Mouse (Mus musculus) left cerebral cortex, adult 8-10 months (tissue): ENCODE measurements at regions not wholly inside any gene's neighbourhood (a gene's known extent, or its start where the extent isn't known, plus 50 kb on each side); places are given as distances from the start of the nearest gene placed in this dataset.

Experiments used
- DNase-seq, 2 experiments: peaks; one replicate each; pipeline ENCODE4 v3.0.0; 2022; ENCODE audit warnings: low spot score in 2 of 2

DNA sequence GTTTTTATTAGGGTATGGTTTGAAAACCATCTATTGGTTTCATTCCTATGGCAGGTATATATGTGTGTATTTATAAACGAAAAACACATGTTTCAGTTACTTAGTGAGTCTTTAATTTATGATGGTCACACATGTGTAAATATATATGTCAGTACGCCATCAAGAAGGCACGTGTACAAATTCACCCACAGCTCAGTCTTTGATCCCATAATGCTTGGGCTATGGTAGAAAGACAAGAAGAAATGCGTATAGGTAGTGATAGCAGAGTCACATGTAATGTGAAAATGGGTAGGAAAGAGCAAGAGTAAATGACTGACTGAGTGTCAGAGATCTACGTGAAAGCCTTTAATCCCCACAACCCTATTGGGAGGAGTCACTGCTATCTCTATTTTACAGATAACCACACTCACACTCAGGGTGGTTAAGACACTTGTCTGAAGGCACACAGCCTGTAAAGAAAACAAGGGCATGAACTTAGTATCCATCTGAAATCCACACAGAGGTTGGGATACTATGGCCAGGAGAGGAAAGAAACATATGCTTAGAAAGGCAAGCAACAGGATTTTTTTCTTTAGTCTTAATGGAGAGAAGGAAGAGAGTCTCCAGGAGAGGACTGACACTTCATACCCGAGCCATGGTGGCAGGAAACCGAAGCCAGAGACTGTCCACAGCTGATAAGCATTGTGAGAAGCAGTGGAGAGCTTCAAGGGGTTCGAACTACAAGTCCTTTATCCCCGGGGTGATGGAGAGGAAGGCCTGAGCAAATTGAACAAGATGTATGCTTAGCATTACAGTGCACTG is 82.1 kb upstream of the Nrip1 start:
- DNase-seq = no peak

DNA sequence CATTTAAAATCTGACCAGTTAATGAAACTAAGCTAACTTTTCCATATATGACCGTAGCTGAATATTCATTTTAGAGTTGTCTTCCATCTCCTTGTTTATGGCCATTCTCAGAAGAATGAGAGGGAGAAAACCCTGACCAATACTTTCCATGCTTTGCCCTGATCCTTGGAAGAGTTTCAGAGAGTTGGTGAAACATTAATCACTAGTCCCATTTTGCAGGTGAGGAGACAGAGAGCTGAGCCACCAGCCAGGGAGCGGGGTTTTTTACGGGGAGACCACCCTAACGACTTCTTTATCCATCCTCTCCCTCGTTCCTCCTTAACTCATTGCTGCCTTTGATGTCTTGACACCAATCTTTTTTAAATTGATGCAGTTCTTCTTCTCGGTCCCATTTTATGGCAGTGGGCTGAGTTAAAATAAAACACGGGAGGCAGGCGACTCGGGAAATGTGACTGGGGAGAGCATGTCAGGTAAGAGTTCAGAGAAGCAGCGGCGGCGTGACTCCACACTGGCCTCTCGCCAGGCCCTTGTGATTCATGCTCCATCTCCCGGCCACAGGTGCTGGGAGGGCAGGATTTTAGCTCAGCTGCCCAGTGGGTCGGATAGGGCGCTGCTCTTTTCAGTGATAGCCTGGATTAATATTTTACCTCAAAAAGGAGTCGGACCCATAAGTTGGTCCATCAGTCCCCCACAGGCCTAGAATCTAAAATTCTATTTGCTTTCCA is 81.3 kb upstream of the Nrip1 start:
- DNase-seq = no peak

DNA sequence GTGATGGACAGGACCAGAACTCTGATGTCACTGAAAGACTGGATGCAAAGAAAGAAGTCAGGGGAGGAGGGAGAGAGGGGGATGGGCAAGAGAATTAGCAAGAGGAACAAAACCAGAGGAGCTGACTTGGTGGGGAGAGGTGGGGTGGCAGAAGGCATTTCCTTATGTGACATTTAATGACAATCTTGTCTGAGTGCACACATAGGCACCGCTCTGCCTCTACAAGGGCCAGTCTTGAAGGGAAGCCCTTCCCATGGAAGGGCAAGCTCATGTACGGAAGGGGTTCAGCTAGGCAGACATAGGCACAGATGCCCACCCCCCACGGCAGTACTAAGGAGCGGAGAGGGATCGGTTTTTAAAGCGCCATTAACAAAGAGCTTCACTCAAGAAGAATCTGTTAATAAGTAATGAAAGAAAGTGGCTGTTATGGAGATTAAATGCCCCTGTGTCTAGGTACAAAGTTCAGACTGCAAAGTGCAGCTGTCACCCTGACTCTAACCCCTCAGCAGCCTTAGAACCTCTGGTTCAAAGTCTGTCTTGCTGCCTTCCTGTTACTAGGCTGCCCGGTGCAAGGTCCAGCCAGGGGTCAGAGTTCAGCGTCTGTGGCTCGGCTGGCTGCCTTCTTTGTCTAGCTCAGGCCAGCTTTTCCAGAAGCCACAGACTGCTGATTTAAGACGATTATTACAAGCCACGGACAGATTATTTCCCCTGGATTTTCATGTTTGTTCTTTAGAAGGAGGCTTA is 80.0 kb upstream of the Nrip1 start:
- no peak for DNase-seq

DNA sequence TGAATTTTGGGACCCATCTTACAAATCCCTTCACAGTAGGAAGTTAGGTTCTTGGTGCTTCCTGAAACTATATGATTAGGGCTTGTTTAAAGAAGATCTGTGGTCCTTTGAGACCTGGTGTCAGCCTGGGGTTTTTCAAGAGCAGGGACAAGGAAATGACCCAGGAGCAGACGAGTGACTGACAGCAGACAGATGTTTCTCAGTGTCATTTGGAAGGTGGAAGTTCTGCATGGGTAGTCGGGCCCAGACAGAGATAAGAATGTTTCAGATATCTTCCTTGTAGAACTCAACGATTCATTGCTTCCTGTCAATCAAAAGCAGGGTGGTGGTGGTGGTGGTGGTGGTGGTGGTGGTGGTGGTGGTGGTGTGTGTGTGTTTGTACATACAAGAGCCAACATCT is 75.1 kb upstream of the Nrip1 start:
- no peak for DNase-seq

DNA sequence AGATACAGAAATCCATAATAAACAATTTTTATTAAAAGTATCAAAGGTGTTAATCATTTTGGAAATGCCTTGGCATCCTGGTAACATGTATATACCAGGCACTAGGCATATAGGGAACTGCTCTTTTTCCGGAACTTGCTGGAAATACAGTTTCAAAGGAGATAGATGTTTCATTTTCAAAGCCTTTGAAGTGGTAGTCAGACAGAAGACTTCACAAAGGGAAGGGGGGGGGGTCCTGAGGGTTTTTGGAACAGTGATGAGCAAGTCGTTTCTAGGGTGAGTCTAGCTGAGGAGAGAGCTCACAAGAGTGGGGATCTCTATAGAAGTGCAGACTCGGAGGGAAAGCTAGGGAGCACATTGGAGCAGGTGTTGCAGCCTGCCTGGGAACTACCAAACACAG is 73.4 kb upstream of the Nrip1 start:
- no peak for DNase-seq

DNA sequence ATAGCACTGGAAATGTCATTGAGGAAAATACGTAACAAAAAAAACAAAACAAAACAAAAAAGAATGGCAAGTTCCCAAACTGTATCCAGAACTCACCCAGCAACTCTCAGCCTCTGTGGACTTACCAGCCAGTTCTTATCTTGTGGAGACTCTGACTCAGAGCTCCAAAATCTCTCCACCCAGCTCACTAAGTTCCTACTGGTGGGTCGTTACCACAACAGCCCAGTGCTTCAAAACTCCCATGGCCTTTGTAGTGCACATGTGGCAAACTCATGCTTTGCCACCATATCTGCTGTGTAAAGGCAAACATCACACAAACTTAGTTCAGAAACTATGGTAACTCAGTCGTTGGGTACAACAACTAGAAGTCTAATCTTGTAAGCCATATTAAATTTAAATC is 71.0 kb upstream of the Nrip1 start:
- DNase-seq = no peak

DNA sequence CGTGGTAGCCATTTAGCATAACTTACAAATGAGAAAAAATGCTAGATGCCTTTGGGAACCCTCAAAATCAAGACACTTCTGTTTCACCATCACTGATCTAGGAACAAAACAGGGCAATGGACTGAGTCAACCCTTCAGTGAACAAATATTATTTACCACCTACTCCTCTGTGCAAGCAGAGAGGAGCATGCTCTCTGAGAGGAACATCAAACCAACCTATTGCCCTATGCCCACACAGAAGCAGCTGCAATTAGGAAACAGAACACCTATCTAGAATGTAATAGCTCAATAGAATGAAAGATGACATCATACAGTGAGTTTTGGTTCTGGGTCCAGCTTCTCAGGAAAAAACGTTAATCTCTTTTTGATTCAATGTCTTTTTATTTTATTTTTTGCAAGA is 69.0 kb upstream of the Nrip1 start:
- DNase-seq = no peak

DNA sequence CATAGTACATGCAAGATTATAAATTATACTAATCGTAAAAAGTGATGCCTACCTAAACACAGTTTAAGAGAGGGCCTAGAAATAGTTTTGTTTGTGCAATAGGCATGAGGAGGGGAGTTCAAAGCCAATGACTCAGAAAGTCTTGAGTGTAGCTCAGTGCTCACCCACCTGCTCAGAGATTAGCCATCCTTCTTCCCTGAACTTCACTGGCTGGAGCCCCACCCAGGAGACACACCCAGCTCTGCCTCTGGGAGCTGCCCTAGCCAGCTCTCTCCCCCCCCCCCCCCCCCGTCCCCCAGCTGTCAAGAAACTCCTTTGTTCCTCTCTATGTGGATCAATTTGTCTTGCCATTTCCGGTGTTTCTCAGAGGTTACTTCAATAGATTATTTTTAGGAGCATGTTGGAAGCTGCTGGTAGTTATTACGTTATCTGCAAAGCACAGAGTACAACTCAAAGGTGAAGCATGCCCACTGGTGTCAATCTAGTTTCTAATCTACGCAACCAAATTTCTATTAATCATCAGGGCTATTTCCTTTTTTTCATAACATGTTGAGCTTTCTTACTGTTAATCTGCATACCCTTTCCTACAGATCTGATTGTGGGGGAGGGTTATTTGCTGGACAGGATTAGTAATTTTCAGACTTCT is 68.3 kb upstream of the Nrip1 start:
- no peak for DNase-seq

DNA sequence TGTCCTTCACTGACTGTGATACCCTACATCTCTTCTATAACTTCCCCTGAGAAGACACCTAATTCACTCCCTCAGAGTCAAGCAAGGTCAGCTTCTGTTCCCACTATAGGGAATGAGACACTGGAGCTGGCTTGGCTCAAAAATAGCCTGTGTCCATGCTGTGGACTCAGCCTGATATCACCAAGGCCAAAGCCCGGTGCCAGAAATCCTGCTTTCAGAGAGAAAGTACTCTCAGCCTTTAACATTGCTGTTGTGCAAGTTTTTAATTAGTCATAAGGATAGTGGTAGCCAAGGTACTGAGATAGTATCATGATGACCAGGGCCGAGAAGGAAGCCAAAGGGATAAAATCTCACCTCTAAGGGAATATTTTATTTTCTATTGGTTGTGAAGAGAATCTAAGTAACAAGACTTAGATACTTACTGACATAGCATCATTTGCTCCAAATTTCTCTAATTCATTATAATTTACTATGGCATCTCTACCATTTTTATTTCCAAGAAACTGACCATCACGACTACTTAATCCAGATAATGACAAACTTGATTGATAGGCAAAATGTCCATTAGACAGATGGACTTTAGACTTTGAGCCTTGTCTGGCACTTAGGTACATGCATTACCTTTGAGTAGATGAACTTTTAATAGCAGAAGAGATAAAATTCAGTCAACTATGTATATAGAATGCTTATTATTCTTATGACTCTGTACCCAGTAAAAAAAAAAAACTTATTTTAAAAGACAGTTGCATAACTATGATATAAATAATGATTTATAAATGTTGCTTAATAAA is 64.7 kb upstream of the Nrip1 start:
- DNase-seq = no peak

DNA sequence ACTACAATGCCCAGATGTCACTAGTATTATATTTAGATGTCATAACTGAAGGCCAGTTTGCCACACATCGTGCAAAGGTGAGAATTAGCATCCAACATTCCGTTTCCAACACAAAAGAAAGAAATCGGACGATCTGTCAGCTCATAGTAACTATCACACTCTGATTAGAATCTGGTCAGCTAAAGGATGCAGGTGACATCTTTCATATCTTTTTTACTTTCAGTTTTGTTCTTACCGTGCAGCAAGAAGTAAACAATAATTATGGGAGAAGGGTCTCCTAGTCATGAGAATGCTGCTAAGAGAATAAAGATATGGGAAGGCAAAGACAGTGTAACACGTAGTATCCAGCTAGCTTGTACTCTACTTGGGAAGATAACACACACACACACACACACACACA is 62.7 kb upstream of the Nrip1 start:
- DNase-seq = no peak

DNA sequence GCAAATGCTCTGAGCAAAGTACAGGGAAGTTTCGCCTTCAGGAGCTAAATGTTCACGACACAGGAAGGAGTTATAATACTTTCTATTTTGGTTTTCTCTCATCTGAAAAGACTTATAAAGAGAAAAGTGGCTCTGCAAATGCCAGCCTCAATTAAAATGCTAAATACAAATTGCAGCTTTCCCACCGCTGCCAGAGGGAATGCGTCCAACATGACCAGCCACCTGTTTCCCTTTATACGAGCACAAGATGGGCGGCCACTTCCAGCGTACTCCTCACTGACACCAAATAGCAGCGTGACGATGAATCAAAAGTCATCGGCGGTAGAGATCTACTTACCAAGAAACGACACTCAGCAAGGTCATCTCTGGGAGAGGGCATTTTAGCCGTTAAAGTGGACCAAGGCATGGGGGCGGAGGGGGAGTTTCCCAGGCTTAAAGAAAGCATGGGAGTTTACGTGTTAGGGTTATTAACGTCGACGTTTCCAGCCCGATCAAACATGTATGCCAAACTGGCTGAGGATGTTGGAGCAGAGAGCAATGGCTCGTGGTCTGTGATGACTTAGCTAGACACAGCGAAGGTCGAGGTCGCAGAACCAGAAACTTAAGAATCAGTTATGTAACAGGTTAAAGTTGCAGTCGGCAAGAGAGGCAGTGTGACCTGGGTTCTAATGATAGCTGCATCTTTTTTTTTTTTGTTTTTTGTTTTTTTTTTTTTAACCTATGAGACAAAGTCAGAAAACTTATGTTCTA is 59.6 kb upstream of the Nrip1 start:
- no peak for DNase-seq

DNA sequence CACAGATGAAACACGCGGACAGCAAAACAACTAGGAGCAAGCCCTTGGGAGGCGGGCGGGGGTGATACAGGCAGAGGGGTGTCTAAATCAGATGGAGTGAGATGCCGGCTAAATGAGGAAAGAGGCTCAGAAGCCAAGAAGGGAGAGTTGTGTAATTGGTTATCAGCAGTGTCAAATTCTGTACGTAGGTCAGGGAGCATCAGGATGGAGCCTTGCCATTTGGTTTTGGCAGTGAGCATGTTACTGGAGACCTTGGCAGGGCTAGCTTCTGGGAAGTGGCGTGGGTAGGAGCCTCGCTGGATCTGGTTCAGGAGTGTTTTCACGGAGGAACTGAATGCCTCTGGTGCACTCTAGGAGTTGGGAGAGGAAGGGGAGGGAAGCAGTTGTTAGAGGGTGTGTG is 58.7 kb upstream of the Nrip1 start:
- DNase-seq = no peak

DNA sequence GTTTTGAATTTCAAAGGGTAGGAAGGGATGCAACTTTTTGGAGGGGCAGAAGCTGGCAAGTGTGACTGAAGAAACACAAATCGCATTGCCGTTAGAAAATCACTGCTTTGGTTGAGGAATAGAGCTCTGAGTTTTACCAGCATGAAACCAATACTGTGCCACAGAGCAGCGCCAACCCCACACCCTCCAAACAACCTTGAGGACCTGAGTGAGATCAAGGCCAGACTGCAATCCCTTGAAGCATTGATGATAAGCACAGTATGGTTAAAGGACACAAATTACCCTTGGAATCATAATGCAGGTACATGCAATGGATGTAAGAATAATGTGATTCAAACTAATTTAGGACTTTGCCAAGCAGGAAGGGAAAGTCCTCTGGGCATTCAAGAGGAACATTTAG is 55.5 kb upstream of the Nrip1 start:
- no peak for DNase-seq

DNA sequence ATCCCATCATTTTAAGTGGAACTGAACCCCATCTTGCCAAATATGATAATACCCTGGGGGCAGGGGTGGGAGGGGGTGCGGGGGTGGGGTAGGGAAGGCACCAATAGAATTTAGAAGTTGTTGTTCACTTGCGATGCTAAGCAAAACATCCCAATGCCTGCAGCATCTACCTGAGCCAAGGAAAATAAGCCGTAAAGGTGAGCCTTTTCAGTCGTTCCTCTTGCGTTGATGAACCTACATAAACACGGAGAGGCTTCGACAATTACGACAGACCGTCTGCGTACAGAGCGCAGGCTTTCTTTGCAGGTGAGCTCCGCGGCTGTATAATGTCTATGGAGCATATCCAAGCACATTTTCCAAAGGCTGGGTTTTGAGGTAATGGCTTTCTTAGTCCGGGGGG is 50.3 kb upstream of the Nrip1 start:
- no peak for DNase-seq
